Mouse (Mus musculus) spleen, postnatal 0 days (tissue): ENCODE data around the gene Cenph. TPM values are rescaled to one million over a fixed set of nuclear protein-coding genes. Genes with fewer than 3 reads are reported as not detected.

Experiments
- polyA plus RNA-seq: library from polyadenylated mRNA; unstranded; fragments of >200 nt; fragmentation: Nextera tagmentation; extraction: Ambion mirVana; gene quantifications from 2 replicates; pipeline ENCODE4 v1.2.1, GENCODE M21; 2015

Gene Cenph
- 58.5 and 69.3 TPM in 2 replicates for polyA plus RNA-seq

GRCm38 (mm10) chr13:100775252-100776055 is at the start of gene Cenph:
Gene Cenph, minus strand, starts transcription at chr13:100775899.

DNA sequence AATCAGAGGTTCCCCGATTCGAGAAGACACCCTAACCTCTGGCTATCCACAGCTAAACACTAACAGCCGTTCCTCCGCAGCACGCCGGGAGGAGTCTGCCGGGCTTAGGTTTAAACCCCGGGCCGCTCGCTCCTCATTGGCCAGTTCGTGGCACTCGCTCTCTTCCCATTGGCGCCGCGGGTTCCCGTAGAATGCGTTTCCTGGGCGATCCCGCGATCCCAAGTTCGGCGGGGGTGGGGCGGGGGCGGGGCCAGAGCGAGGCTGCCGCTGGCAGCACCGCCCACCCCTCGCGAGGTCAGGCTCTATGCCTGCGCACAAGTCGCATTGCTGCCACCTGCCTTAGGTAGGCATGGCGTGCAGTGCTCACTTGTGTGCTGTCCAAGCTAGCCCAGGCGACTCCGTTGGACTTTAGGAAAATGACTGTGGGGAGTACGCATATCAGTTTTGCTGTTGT is 10.7 kb upstream of the Cenph start, which contains the start of gene Ccnb1:
Gene Ccnb1, minus strand, starts transcription at position 157 of the 454 bp plus-strand sequence.

GRCm38 (mm10) chr13:100744036-100744744 is 31.5 kb downstream of the Cenph start, which contains the start of gene Mrps36:
Gene Mrps36, minus strand, starts transcription at chr13:100744659.

GRCm38 (mm10) chr13:100730861-100731176 is 44.9 kb downstream of the Cenph start, which contains the start of gene Cdk7:
Gene Cdk7, minus strand, starts transcription at chr13:100730939.

Other genes with a start within 250 kb of the Cenph start
- gene Ocln, start 223.2 kb downstream of the Cenph start, polyA plus RNA-seq, result 0.25 and 0.28 TPM in 2 replicates
- 0.67 and 0.91 TPM in 2 replicates for gene Marveld2, start 158.9 kb downstream of the Cenph start, polyA plus RNA-seq
- 202 and 214 TPM in 2 replicates for gene Ak6, start 124.9 kb downstream of the Cenph start, polyA plus RNA-seq
- gene Rad17, start 124.8 kb downstream of the Cenph start, polyA plus RNA-seq, result 16.4 and 18.2 TPM in 2 replicates
- gene Taf9, start 124.3 kb downstream of the Cenph start, polyA plus RNA-seq, result 30.0 and 42.4 TPM in 2 replicates
- gene Ccdc125, start 106.2 kb downstream of the Cenph start, polyA plus RNA-seq, result 8.3 and 10.5 TPM in 2 replicates
- gene Cdk7, start 45.0 kb downstream of the Cenph start, polyA plus RNA-seq, result 54.3 and 54.8 TPM in 2 replicates
- 166 and 190 TPM in 2 replicates for gene Mrps36, start 31.2 kb downstream of the Cenph start, polyA plus RNA-seq
- 192 and 221 TPM in 2 replicates for gene Ccnb1, start 10.7 kb upstream of the Cenph start, polyA plus RNA-seq
- 29.0 and 34.3 TPM in 2 replicates for gene Slc30a5, start 57.5 kb upstream of the Cenph start, polyA plus RNA-seq